Mouse (Mus musculus) thymus, adult 2 months (tissue): ENCODE measurements around the gene Mavs.

Source experiments
- CTCF ChIP-seq: fragments of 200-500 bp; IDR thresholded peaks from 2 replicates; pipeline ENCODE4 v1.5.1; 2012; ENCODE audit warnings: mild to moderate bottlenecking, control low read depth, low read length, moderate library complexity, borderline replicate concordance; ENCODE audit not compliant: control insufficient read depth, poor library complexity, insufficient read depth; ENCODE audit errors: extremely low read depth
- POLR2A ChIP-seq: fragments of 200-500 bp; IDR thresholded peaks from 2 replicates; pipeline ENCODE4 v1.6.1; 2012; ENCODE audit warnings: mild to moderate bottlenecking, low read length, control low read depth, moderate library complexity; ENCODE audit not compliant: control insufficient read depth, poor library complexity, insufficient read depth; ENCODE audit errors: extremely low read depth

DNA sequence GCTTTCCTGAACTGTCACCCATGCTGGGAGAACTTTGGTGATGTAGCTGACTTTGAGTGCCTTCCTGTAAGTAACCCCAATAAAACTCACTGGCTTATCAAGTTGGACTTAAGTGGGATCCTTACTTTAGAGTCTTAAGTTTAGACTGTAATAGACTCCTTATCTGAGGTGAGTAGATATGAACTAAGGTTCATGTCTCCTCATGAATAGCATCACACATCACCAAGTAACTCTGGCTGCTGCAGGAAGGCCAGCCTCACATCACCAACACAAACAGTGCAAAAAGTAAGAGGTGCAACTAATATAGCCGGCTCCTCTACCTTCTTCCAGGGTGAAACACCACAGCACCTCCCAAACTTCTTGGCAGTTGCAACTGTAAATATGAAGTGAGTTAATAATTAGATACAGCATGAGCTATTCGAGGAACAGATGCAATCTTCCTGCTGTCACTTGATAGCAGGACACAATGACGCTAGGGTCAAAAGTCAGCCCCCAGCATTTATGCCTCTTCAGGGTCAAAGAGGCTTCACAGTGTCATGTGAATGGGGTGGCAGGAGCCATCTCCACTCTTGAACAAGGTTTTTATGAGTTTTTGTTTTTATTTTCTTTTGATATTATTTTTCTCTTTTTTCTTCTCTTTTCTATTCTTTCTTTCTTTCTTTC lies 11.9 kb upstream of the Mavs start:
- no peak for TF ChIP-seq POLR2A
- no peak for TF ChIP-seq CTCF
